Mouse (Mus musculus) thymus, adult 2 months (tissue): ENCODE measurements around the gene Grwd1.

Experiments used
- CTCF ChIP-seq: fragments of 200-500 bp; IDR thresholded peaks from 2 replicates; pipeline ENCODE4 v1.5.1; 2012; ENCODE audit warnings: mild to moderate bottlenecking, control low read depth, low read length, moderate library complexity, borderline replicate concordance; ENCODE audit not compliant: control insufficient read depth, poor library complexity, insufficient read depth; ENCODE audit errors: extremely low read depth
- POLR2A ChIP-seq: fragments of 200-500 bp; IDR thresholded peaks from 2 replicates; pipeline ENCODE4 v1.6.1; 2012; ENCODE audit warnings: mild to moderate bottlenecking, low read length, control low read depth, moderate library complexity; ENCODE audit not compliant: control insufficient read depth, poor library complexity, insufficient read depth; ENCODE audit errors: extremely low read depth

DNA sequence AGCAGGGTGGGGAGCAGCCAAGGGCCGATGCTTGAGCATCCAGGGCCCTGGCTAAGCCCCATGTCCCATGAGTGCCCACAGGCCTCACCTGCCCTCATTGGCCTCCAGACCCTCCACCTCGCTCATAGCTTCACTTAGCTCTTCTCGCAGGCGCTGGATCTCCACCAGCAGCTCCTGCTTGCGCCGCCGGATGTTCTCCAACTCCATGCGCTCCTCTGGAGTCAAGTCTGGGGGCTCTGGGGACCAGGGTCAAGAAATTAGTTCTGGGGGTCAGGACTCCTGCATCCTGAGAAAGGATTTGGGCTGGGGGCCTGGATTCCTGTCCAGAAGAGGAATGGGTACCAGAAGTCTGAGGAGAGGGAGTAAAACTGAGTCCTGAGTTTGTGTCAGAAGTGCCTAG lies 17.8 kb downstream of the Grwd1 start:
- TF ChIP-seq POLR2A (no peak), CTCF (no peak)
